Mouse (Mus musculus) gastrocnemius, postnatal 14 days (tissue): ENCODE data around the gene Pdik1l. TPM values are rescaled to one million over a fixed set of nuclear protein-coding genes. Genes with fewer than 3 reads are reported as not detected.

Experiments used
- DNase-seq: peaks from one replicate; pipeline ENCODE4 v3.0.0; 2021; ENCODE audit warnings: mixed read lengths
- intact Hi-C: fragments of 180-260 bp; cut with DNase I; formaldehyde crosslinking; loops from one replicate; pipeline ENCODE4 v1.15.1; 2025; ENCODE audit warnings: low total_unique reads
- total RNA-seq, 2 experiments: library from RNA; stranded (reverse); gene quantifications; 2 replicates each; pipeline ENCODE4 v1.2.3; 2021

The Pdik1l gene
- total RNA-seq, 2 experiments from 2014 or later, result 4.8 to 5.3 TPM

- intact Hi-C loops, result loop anchor here (5.0 to 10.0 kb wide), 3 partner anchors 43 to 235 kb away; no protein-coding TSS in a partner anchor
- DNase-seq, result peak; percentile 77
Observed at GRCm38 (mm10) chr4:134249651-134250050, 38.0 kb downstream of the Pdik1l start.

DNA sequence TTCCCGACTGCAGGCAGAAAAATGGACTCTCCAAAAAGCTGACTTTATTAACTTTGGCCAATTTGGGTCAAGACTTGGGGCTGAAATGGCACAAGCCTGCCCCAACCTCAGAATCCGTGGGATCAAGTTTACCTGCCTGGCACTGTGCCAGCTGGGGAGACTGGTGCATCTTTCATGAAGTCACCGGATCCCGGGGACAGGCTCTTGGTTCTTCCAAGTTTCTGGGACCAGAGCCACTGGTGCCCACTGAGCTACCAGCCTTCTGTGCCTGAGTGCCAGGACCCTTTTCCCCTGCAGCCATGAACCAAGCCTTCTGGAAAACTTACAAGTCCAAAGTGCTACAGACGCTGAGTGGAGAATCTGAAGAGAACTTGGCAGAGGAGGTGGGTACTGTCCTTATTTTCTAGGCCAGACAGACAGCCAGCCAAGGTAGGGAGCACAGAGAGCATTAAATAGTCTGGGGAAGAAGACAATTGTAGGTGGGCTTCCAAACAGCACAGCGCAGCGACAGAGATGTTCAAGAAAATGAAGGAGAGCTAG is 40.9 kb downstream of the Pdik1l start, which contains the start of gene Gm30191:
Gm30191 (plus strand) TSS at position 217 of the 540 bp plus-strand sequence.
- intact Hi-C loops, result no loop called here
- DNase-seq, result no peak

DNA sequence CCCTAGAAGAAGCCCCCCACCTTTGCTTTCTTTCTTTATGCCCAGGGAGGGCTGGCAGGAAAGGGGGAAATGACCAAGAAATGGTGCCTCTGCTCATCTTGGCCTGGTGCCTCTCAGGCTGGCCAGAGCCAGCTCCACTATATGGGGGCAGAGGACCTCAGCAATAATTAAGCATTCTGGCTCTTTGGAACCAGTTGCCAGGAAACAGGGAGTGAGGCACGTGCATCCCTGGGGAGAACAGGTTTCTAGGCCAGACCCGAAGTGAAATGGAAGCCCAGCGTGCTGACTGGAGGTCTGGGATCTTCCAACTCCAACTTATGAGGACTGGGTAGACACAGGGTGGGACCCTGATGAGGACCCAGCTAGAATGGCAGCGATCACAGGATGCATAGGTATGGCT is 41.4 kb downstream of the Pdik1l start:
- intact Hi-C loops, result no loop called here

GRCm38 (mm10) chr4:134245148-134245843 is 42.4 kb downstream of the Pdik1l start, which contains the start of gene Zfp593:
Zfp593 (minus strand) TSS chr4:134245592.
- DNase-seq, result peak; percentile 95
- intact Hi-C loops, result no loop called here

More for the DNA sequence above, 41.4 kb downstream of the Pdik1l start:
- no peak for DNase-seq

DNA sequence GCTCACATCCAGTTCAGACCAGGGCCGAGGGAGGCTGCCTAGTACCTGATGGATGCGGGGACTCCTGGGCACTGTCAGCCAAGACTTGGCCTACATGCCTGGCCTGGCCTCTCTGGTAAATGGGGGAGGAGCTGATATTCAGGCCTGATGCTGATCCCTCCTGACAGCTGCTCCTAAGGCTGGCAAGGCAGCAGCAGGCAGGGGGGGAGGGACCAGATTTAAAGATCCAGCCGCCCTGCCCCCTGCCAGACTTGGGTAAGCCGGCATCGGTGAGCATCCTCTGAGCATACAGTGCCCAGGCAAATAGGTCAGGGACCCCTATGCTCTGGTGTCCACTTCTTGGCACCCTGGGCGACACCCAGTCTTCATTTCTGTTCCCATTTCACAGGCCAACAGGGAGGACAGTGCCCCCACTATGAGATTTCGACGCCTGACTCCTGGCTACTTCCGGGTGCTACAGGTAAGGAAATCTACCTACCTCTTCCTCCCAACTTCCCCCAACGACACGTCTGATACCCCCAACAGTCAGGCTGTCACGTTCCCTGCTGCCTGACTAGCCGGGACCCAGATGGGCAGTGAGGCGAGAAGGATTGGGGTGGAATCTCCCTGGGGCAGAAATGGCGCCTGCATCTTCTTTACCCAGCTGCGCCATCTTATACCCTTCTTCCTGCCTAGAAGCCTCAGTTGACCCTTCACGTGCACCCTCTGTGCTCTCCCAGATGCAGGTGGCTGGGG is 44.0 kb downstream of the Pdik1l start, which contains the start of gene E130218I03Rik:
E130218I03Rik (plus strand) TSS at position 147 of the 735 bp plus-strand sequence.
- DNase-seq, result no peak
- intact Hi-C loops, result no loop called here

GRCm38 (mm10) chr4:134238686-134239085 is 49.0 kb downstream of the Pdik1l start:
- no peak for DNase-seq
- intact Hi-C loops, result no loop called here

DNA sequence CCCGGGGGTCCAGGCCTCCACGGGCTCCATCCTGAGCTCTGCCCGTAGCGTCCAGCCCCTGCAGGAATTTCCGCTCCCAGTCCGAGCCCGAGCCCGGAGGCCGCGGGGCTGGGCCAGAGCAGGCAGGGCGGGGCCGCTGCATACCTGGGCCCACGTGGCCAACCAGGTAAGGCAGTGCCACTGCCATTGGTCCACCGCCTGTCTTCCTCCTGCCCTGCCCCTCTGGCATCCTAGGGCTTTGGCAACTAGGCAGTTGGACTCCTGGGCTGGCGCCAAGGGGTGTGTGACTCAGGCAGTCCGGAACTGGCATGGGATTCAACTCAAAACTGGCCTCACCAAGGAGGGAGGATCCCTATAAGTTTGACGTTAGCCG is 49.4 kb downstream of the Pdik1l start, which contains the start of gene Cnksr1:
Cnksr1 (minus strand) TSS at position 121 of the 373 bp plus-strand sequence.
- intact Hi-C loops, result no loop called here
- DNase-seq, result peak; percentile 80

- intact Hi-C loops, result no loop called here
- no peak for DNase-seq
Observed at GRCm38 (mm10) chr4:134237582-134238278, 50.0 kb downstream of the Pdik1l start.

DNA sequence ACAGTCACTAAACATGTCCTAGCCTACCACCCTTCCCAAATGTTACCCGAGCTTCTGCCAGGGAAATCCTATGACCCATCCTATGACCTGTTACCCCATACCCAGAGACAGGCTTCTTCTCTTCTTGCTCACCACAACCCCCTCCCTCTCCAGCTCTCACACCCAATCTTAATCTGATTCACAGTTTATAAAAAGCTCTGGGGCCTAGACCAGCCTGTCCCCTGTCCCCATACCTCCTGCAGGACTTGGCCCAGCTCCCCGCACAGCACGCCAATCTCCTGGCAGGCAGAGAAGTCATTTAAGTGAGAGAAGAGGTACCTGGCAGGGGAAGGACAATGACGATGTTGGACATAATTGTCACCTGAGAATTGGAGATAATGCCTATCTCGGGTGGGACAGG is 52.8 kb downstream of the Pdik1l start:
- no peak for DNase-seq
- intact Hi-C loops, result loop anchor here (5.0 kb wide), 1 partner anchor 43 kb away; no protein-coding TSS in a partner anchor

DNA sequence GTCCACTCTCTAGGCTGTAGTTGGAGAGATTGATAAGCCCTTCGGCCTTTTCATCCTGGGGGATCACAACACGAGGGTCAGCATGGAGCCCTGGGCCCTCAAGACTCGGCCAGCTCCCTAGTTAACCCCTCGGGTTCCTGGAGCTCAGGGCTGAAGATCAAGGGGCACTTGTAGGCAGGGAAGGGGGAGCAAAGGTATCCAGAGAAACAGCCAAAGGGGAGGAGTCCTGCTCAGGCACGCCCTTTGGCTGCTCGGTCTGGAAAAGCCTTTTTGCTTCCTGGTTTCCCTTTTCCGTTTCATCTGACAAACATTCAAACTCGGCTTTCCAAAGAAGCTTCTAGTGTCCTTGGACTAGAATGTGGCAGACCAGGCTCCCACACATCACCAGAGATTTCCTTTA is 57.3 kb downstream of the Pdik1l start:
- DNase-seq, result no peak
- intact Hi-C loops, result loop anchor here (5.0 kb wide), 1 partner anchor 38 kb away; no protein-coding TSS in a partner anchor

DNA sequence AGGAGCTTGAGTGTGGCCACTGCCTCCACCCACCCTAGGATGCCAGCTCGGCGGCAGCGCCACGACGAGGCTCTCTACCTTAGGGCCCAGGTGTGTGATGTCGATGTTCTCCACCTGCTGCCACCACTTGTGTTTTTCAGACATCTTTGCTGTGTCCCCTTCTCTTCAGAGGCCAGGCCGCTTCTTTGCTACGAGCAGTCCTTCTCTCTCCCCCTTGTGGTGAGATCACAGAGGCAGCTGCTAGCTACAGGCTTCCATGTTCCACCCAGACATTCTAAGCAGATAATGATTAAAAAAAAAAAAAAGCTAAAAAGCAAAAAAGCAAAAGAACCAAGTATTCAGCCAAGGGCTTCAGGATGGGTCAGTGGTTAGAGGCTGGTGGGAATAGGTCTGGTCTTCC is 60.5 kb downstream of the Pdik1l start, which contains the start of gene Catsper4:
Catsper4 (minus strand) TSS at position 190 of the 400 bp plus-strand sequence.
- intact Hi-C loops, result no loop called here
- no peak for DNase-seq

Other genes with a start within 250 kb of the Pdik1l start
- not detected for gene Zfp683, start 234.1 kb downstream of the Pdik1l start, total RNA-seq
- not detected for gene Crybg2, start 227.1 kb downstream of the Pdik1l start, total RNA-seq
- gene Cd52, start 192.8 kb downstream of the Pdik1l start, total RNA-seq, result 1 to 10 TPM in 1 of 2 experiments, under 1 TPM in 1; 0.51 to 1.7 TPM
- 1 to 10 TPM in 1 of 2 experiments, under 1 TPM in 1; 0.70 to 1.2 TPM for gene Ubxn11, start 185.3 kb downstream of the Pdik1l start, total RNA-seq
- 10 to 100 TPM; 30.4 to 37.5 TPM for gene Sh3bgrl3, start 159.1 kb downstream of the Pdik1l start, total RNA-seq
- gene Cep85, start 100.8 kb downstream of the Pdik1l start, total RNA-seq, result 10 to 100 TPM; 31.9 to 49.8 TPM
- not detected for gene Gm7534, start 84.9 kb downstream of the Pdik1l start, total RNA-seq
- gene Catsper4, start 60.5 kb downstream of the Pdik1l start, total RNA-seq, result under 1 TPM; 0.16 to 0.23 TPM
- gene Cnksr1, start 49.5 kb downstream of the Pdik1l start, total RNA-seq, result 1 to 10 TPM; 7.5 to 8.9 TPM
- not detected for gene E130218I03Rik, start 44.2 kb downstream of the Pdik1l start, total RNA-seq
- 1 to 10 TPM; 4.1 to 4.7 TPM for gene Zfp593, start 42.3 kb downstream of the Pdik1l start, total RNA-seq
- not detected for gene Gm30191, start 41.0 kb downstream of the Pdik1l start, total RNA-seq
- 1 to 10 TPM; 5.9 to 6.0 TPM for gene Grrp1, start 33.8 kb downstream of the Pdik1l start, total RNA-seq
- gene Trim63, start 27.2 kb upstream of the Pdik1l start, total RNA-seq, result 100 to 1,000 TPM; 103 to 224 TPM
- 1 to 10 TPM in 1 of 2 experiments, under 1 TPM in 1; 0.47 to 6.3 TPM for gene Slc30a2, start 55.3 kb upstream of the Pdik1l start, total RNA-seq
- gene Extl1, start 96.0 kb upstream of the Pdik1l start, total RNA-seq, result 10 to 100 TPM; 36.3 to 37.2 TPM
- 1 to 10 TPM; 3.2 to 3.4 TPM for gene Pafah2, start 108.4 kb upstream of the Pdik1l start, total RNA-seq
- gene Stmn1, start 180.4 kb upstream of the Pdik1l start, total RNA-seq, result 10 to 100 TPM; 29.4 to 37.7 TPM
- gene Paqr7, start 208.8 kb upstream of the Pdik1l start, total RNA-seq, result 1 to 10 TPM; 3.9 to 5.4 TPM
- under 1 TPM; 0.29 to 0.86 TPM for gene Aunip, start 223.1 kb upstream of the Pdik1l start, total RNA-seq
- gene Mtfr1l, start 247.5 kb upstream of the Pdik1l start, total RNA-seq, result 100 to 1,000 TPM; 113 to 118 TPM